Mouse (Mus musculus) erythroblast, embryonic 14.5 days (primary cell): ENCODE measurements around the gene Ddias.
"Not testable (repeated sequence)": the region's sequence is repeated elsewhere in the genome, so short reads cannot be mapped to it uniquely, and the experiment has no call there.

Source experiments
- GATA1 ChIP-seq: IDR thresholded peaks from 2 replicates; pipeline ENCODE4 v1.6.1; 2012; ENCODE audit warnings: low read length, inconsistent platforms, mixed read lengths
- TAL1 ChIP-seq: IDR thresholded peaks from 3 replicates; pipeline ENCODE4 v1.6.1; 2012; ENCODE audit warnings: low read length, inconsistent platforms, mixed read lengths

- TF ChIP-seq GATA1, TAL1: not testable (repeated sequence)
Measured at GRCm38 (mm10) chr7:92904285-92904684, 30.2 kb upstream of the Ddias start.
